Comparison of ENCODE assay signal across 35 mouse cellular contexts in genomic region chr12:87042456-87042855, GRCm38 (mm10). TPM values are rescaled to one million over a fixed set of nuclear protein-coding genes. Genes with fewer than 3 reads are reported as not detected.
DNase-seq lines count a peak whose midpoint lies in the region; ATAC-seq lines count a peak whose summit lies in the region.
"Had no signal": no experiment of that assay in that cellular context is flagged by ENCODE, and none has a peak within 500 bp of the region (broad histone marks: within the 10 kb centered on the region; RNA-seq: fewer than 3 reads in every experiment).

No protein-coding gene starts in this region.

- no peak overlapping the region for H3K4me2 ChIP-seq in forebrain, embryonic 16.5 days (ENCODE audit: low read length)
- H3K4me2 ChIP-seq in forebrain, embryonic 14.5 days (ENCODE audit: low read length), result no peak overlapping the region
- H3K4me2 ChIP-seq in midbrain, embryonic 11.5 days, result no peak overlapping the region
- H3K4me2 ChIP-seq: embryonic facial prominence, embryonic 12.5 days; heart, embryonic 12.5 days; hindbrain, embryonic 14.5 days; limb, embryonic 13.5 days; liver, embryonic 11.5 days; lung, embryonic 15.5 days; midbrain, embryonic 12.5 days; neural tube, embryonic 12.5 days had no signal

- H3K4me1 ChIP-seq in forebrain, embryonic 16.5 days (replicated peaks; ENCODE audit: control insufficient read depth, insufficient read depth, low read length), result peaks cover 33% of the 10 kb centered on the region
- H3K4me1 ChIP-seq in forebrain, embryonic 14.5 days (ENCODE audit: control insufficient read depth, insufficient read depth, low read length), result peaks cover 12% of the 10 kb centered on the region; the same call in 1 of the 2 replicates
- peaks cover 9% of the 10 kb centered on the region for H3K4me1 ChIP-seq in midbrain, embryonic 11.5 days (ENCODE audit: control insufficient read depth, insufficient read depth, low read length)
- H3K4me1 ChIP-seq: embryonic facial prominence, embryonic 12.5 days; heart, embryonic 12.5 days; lung, embryonic 15.5 days had no signal

- no peaks in the 10 kb centered on the region for H3K9me3 ChIP-seq in forebrain, embryonic 16.5 days (ENCODE audit: control insufficient read depth, low read length)
- H3K9me3 ChIP-seq in forebrain, embryonic 14.5 days (replicated peaks; ENCODE audit: control insufficient read depth, low read length), result no peaks in the 10 kb centered on the region
- no peaks in the 10 kb centered on the region for H3K9me3 ChIP-seq in midbrain, embryonic 11.5 days (ENCODE audit: control insufficient read depth, low read length)
- H3K9me3 ChIP-seq: embryonic facial prominence, embryonic 12.5 days; heart, embryonic 12.5 days; limb, embryonic 13.5 days; lung, embryonic 15.5 days; midbrain, embryonic 12.5 days; neural tube, embryonic 12.5 days had no signal

- DNase-seq in forebrain, embryonic 14.5 days (ENCODE audit: low spot score), result no peak
- DNase-seq in left cerebral cortex, postnatal 4 days, result peak; percentile 55
- DNase-seq in left cerebral cortex, postnatal 10 days (ENCODE audit: extremely low spot score in 1 of 2, low spot score in 2 of 2), result no peak
- DNase-seq in cerebellum, adult 9-10 months, result peak; percentile 90
- DNase-seq in cerebellum, postnatal 36 days, result peak; percentile 80 to 81
- no peak for DNase-seq in lung, postnatal 36 days
- no peak for DNase-seq in midbrain, embryonic 11.5 days (ENCODE audit: low spot score, missing footprints)
- DNase-seq: adrenal gland, postnatal 10 days; gastrocnemius, postnatal 25 days; heart, adult 11 months; heart, postnatal 4 days; kidney, adult 11 months; kidney, postnatal 25 days; thymus, adult 2 months; thymus, postnatal 36 days had no signal

- WGBS in forebrain, embryonic 16.5 days, result 64% methylated on average over 2 of the region's 2 CpGs
- WGBS in forebrain, embryonic 14.5 days, result 85% methylated on average over 2 of the region's 2 CpGs
- 83% methylated on average over 2 of the region's 2 CpGs for WGBS in midbrain, embryonic 11.5 days

- H3K36me3 ChIP-seq in forebrain, embryonic 16.5 days (ENCODE audit: control insufficient read depth, insufficient read depth), result no peaks in the 10 kb centered on the region
- H3K36me3 ChIP-seq in forebrain, embryonic 14.5 days (ENCODE audit: control insufficient read depth, insufficient read depth, low read length), result no peaks in the 10 kb centered on the region
- H3K36me3 ChIP-seq in midbrain, embryonic 11.5 days (ENCODE audit: control insufficient read depth, insufficient read depth, low read length), result no peaks in the 10 kb centered on the region
- H3K36me3 ChIP-seq: embryonic facial prominence, embryonic 12.5 days; heart, embryonic 12.5 days; limb, embryonic 13.5 days; lung, embryonic 15.5 days; midbrain, embryonic 12.5 days; neural tube, embryonic 12.5 days had no signal

- H3K9ac ChIP-seq in forebrain, embryonic 16.5 days (replicated peaks; ENCODE audit: low read depth, low read length), result no peak overlapping the region
- no peak overlapping the region for H3K9ac ChIP-seq in forebrain, embryonic 14.5 days (ENCODE audit: low read length)
- no peak overlapping the region for H3K9ac ChIP-seq in midbrain, embryonic 11.5 days (ENCODE audit: low read length)
- H3K9ac ChIP-seq: embryonic facial prominence, embryonic 12.5 days; heart, embryonic 12.5 days; hindbrain, embryonic 14.5 days; limb, embryonic 13.5 days; lung, embryonic 15.5 days; midbrain, embryonic 12.5 days; neural tube, embryonic 12.5 days had no signal

- H3K27me3 ChIP-seq in forebrain, embryonic 16.5 days (replicated peaks; ENCODE audit: control insufficient read depth, insufficient read depth, low read length), result no peaks in the 10 kb centered on the region
- no peaks in the 10 kb centered on the region for H3K27me3 ChIP-seq in forebrain, embryonic 14.5 days (replicated peaks; ENCODE audit: control insufficient read depth, insufficient read depth, low read length)
- no peaks in the 10 kb centered on the region for H3K27me3 ChIP-seq in midbrain, embryonic 11.5 days (ENCODE audit: control insufficient read depth, insufficient read depth, low read length)
- H3K27me3 ChIP-seq: embryonic facial prominence, embryonic 12.5 days; limb, embryonic 13.5 days; lung, embryonic 15.5 days; neural tube, embryonic 12.5 days had no signal

- intact Hi-C loops in left cerebral cortex, postnatal 4 days (cut with DNase I), result no loop called here
- intact Hi-C loops in left cerebral cortex, postnatal 10 days (cut with DNase I), result no loop called here

- H3K27ac ChIP-seq in forebrain, embryonic 16.5 days (ENCODE audit: low read length), result peak overlapping the region; percentile 6; the same call in 1 of the 2 replicates
- H3K27ac ChIP-seq in forebrain, embryonic 14.5 days (ENCODE audit: low read depth, low read length), result no peak overlapping the region
- H3K27ac ChIP-seq in midbrain, embryonic 11.5 days (ENCODE audit: low read depth, low read length), result no peak overlapping the region
- H3K27ac ChIP-seq: embryonic facial prominence, embryonic 12.5 days; hindbrain, embryonic 14.5 days; limb, embryonic 13.5 days; lung, embryonic 15.5 days; midbrain, embryonic 12.5 days; neural tube, embryonic 12.5 days; stomach, postnatal 0 days had no signal

- H3K4me3 ChIP-seq in forebrain, embryonic 16.5 days (replicated peaks; ENCODE audit: low read length), result no peak overlapping the region
- no peak overlapping the region for H3K4me3 ChIP-seq in forebrain, embryonic 14.5 days (ENCODE audit: low read depth, low read length)
- no peak overlapping the region for H3K4me3 ChIP-seq in midbrain, embryonic 11.5 days (ENCODE audit: low read depth, low read length)
- H3K4me3 ChIP-seq: embryonic facial prominence, embryonic 12.5 days; heart, embryonic 12.5 days; limb, embryonic 13.5 days; lung, embryonic 15.5 days; midbrain, embryonic 12.5 days; myocyte; neural tube, embryonic 12.5 days had no signal

- no peak for ATAC-seq in forebrain, embryonic 16.5 days
- no peak for ATAC-seq in forebrain, embryonic 14.5 days
- ATAC-seq in midbrain, embryonic 11.5 days (ENCODE audit: low FRiP score), result no peak
- ATAC-seq: inflammation-experienced regulatory T-cells, adult 6 months; Patski had no signal

RNA-seq across cellular contexts. Expression of gene Tmem63c, which starts 21.3 kb away (rescaled TPM):
- 6.4 and 11.2 TPM in 2 replicates for polyA plus RNA-seq in forebrain, embryonic 16.5 days (2015; fragmentation: Nextera tagmentation; extraction: Ambion mirVana)
- 5.9 and 8.9 TPM in 2 replicates for polyA plus RNA-seq in forebrain, embryonic 14.5 days (2014; fragmentation: Nextera tagmentation; extraction: Ambion mirVana)
- 10 to 100 TPM; 29.5 to 30.1 TPM for total RNA-seq in left cerebral cortex, postnatal 4 days (2021)
- total RNA-seq in left cerebral cortex, postnatal 10 days (2021), result 10 to 100 TPM; 41.9 to 46.4 TPM
- polyA plus RNA-seq in midbrain, embryonic 11.5 days (2014; fragmentation: Nextera tagmentation; extraction: Ambion mirVana), result 0.64 and 0.77 TPM in 2 replicates
- total RNA-seq: gastrocnemius, adult 18-20 months; gastrocnemius, postnatal 25 days; megakaryocyte, adult 5-6 weeks had no signal
- polyA plus RNA-seq: heart, embryonic 12.5 days; heart, postnatal 0 days; liver, embryonic 11.5 days; liver, embryonic 16.5 days; myocyte; Patski had no signal

RNA-seq across cellular contexts. Expression of gene Zdhhc22, which starts 52.2 kb away (rescaled TPM):
- 5.2 and 9.4 TPM in 2 replicates for polyA plus RNA-seq in forebrain, embryonic 16.5 days (2015; fragmentation: Nextera tagmentation; extraction: Ambion mirVana)
- 4.3 and 5.5 TPM in 2 replicates for polyA plus RNA-seq in forebrain, embryonic 14.5 days (2014; fragmentation: Nextera tagmentation; extraction: Ambion mirVana)
- 10 to 100 TPM; 15.8 to 19.0 TPM for total RNA-seq in left cerebral cortex, postnatal 4 days (2021)
- total RNA-seq in left cerebral cortex, postnatal 10 days (2021), result 10 to 100 TPM; 45.0 to 47.8 TPM
- polyA plus RNA-seq in midbrain, embryonic 11.5 days (2014; fragmentation: Nextera tagmentation; extraction: Ambion mirVana), result 0.41 and 0.51 TPM in 2 replicates
- total RNA-seq: gastrocnemius, adult 18-20 months; gastrocnemius, postnatal 25 days; heart, postnatal 4 days; megakaryocyte, adult 5-6 weeks; MEL had no signal
- polyA plus RNA-seq: heart, embryonic 12.5 days; heart, postnatal 0 days; kidney, embryonic 14.5 days; limb, embryonic 13.5 days; liver, embryonic 16.5 days; Patski; spleen, adult 2 months had no signal

RNA-seq across cellular contexts. Expression of gene Ngb, which starts 59.9 kb away (rescaled TPM):
- 2.2 and 3.7 TPM in 2 replicates for polyA plus RNA-seq in forebrain, embryonic 16.5 days (2015; fragmentation: Nextera tagmentation; extraction: Ambion mirVana)
- polyA plus RNA-seq in forebrain, embryonic 14.5 days (2014; fragmentation: Nextera tagmentation; extraction: Ambion mirVana), result 1.8 and 2.0 TPM in 2 replicates
- 1 to 10 TPM; 4.7 to 5.5 TPM for total RNA-seq in left cerebral cortex, postnatal 4 days (2021)
- 1 to 10 TPM; 9.3 to 10.0 TPM for total RNA-seq in left cerebral cortex, postnatal 10 days (2021)
- 0.33 and 0.36 TPM in 2 replicates for polyA plus RNA-seq in midbrain, embryonic 11.5 days (2014; fragmentation: Nextera tagmentation; extraction: Ambion mirVana)
- total RNA-seq: gastrocnemius, adult 18-20 months; heart, postnatal 4 days; megakaryocyte, adult 5-6 weeks; MEL had no signal
- polyA plus RNA-seq: heart, embryonic 12.5 days; heart, postnatal 0 days; inflammation-experienced regulatory T-cells, adult 6 months; liver, embryonic 11.5 days; liver, embryonic 16.5 days had no signal

Comparison
In these comparisons a context has a peak if more than half of its experiments do, and no peak if none do; other contexts are left out.
1. DNase-seq: peak in left cerebral cortex, postnatal 4 days (single experiment), cerebellum, adult 9-10 months (single experiment) and cerebellum, postnatal 36 days (2 of 2); none in forebrain, embryonic 14.5 days (single experiment), left cerebral cortex, postnatal 10 days (0 of 2), lung, postnatal 36 days (single experiment) and midbrain, embryonic 11.5 days (single experiment).